Mouse (Mus musculus): ENCODE measurements around the gene Dync1h1.
A peak's percentile ranks its signal among the peaks of the same experiment; 100 is the strongest.
"Not testable (repeated sequence)": the region's sequence is repeated elsewhere in the genome, so short reads cannot be mapped to it uniquely, and the experiment has no call there.

Gene Dync1h1

GRCm38 (mm10) chr12:110608460-110609152 is 7.4 kb downstream of the Dync1h1 start:
- DNase-seq, result peak; percentile 56

- DNase-seq, result no peak
These were observed 7.9 kb downstream of the Dync1h1 start for GRCm38 (mm10) chr12:110609153-110609497.

- DNase-seq, result no peak
These were observed 9.5 kb downstream of the Dync1h1 start for GRCm38 (mm10) chr12:110610713-110611112.

GRCm38 (mm10) chr12:110630056-110630455 is 28.8 kb downstream of the Dync1h1 start:
- DNase-seq, result no peak

GRCm38 (mm10) chr12:110636293-110636692 is 35.0 kb downstream of the Dync1h1 start:
- DNase-seq, result no peak

DNA sequence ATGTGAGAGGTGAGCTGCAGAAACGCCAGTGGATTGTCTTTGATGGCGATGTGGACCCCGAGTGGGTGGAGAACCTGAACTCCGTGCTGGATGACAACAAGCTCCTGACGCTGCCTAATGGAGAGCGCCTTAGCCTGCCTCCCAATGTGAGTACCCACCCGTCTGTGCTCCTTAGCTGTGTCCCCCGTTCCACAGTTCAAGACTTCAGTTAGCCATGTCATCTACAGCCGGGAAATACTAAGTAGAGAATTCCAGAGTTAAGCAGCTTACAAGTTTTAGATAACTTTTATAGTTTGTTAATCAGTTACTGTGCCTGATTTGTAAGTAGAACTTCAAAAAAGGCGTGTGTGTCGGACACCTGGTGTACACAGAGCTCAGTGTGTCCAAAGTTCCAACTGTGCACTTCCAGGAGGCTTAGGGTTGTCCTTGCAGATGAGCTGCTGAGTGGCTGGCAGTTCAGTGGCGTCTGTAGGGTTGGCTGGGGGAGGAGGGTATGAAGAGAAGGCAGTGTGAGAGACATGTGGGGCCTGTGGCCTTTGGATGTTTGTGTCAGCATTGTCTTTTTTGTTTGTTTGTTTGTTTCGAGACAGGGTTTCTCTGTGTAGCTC is 36.4 kb downstream of the Dync1h1 start:
- DNase-seq, result no peak

DNA sequence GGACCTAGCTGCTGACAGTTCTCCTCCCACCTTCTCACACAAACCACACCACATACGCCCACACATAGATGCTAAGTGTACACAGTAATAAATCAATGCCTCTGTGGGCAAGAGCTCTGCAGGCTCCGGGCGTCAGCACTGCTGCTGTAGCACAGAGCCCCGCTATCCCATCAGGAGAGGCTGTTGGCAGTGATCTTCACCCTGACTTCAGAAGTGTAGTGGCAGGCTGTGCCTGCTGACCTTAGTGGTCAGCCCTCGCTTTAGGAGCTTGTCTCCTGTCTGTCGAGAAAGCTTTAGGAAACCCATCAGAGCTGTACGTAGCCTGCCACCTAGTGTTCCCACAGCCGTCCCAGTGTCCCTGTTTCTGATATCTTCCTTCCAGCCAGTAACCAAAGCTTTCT is 49.0 kb downstream of the Dync1h1 start:
- DNase-seq, result no peak

DNA sequence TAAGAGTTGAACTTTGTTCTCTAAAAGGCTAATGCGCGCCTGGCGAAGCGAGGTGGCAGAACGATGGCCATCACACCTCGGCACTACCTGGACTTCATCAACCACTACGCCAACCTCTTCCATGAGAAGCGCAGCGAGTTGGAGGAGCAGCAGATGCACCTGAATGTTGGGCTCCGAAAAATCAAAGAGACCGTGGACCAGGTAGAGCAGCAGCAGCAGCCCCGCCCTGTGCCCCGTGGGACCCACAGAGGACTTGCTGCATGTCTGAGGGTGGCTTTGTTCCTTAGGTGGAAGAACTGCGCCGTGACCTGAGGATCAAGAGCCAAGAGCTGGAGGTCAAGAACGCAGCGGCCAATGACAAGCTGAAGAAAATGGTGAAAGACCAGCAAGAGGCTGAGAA is 50.2 kb downstream of the Dync1h1 start:
- DNase-seq, result no peak

GRCm38 (mm10) chr12:110661746-110662145 is 60.5 kb downstream of the Dync1h1 start:
- peak; percentile 13 for DNase-seq

DNA sequence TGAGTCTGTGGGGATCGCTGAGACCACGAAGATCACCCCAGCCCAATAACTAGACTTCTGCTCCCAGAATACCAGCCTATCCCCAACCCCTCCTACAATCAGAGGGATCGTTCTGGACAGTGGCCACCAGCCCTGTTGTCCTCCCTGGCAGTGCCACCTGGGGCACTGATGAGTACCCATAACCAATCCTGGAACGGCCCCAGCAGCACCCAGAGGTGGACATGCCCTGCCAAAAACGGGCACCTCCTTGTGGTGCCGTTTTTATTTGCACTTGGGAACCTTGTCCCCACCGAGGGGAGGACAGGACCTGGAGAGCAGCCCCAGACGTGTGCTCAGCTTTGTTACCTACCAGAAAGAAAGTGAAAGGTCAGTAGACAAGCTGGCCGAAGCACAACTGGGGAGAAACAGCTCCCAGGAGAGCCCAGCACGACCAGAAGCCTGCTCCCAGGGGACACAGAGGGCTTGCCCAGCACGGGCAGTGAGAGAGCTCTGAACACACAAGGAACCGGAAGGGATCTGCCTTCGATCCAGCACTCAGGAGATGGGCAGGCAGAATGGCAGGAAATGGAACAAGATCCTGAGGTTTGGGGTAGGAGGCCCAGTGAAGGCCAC is 66.3 kb downstream of the Dync1h1 start:
- DNase-seq, result no peak

- no peak for DNase-seq
These were observed 73.0 kb downstream of the Dync1h1 start for GRCm38 (mm10) chr12:110674243-110674642.

GRCm38 (mm10) chr12:110681191-110681590 is 79.9 kb downstream of the Dync1h1 start:
- no peak for DNase-seq

- no peak for DNase-seq
These were observed 80.6 kb downstream of the Dync1h1 start for GRCm38 (mm10) chr12:110681878-110682277.

DNA sequence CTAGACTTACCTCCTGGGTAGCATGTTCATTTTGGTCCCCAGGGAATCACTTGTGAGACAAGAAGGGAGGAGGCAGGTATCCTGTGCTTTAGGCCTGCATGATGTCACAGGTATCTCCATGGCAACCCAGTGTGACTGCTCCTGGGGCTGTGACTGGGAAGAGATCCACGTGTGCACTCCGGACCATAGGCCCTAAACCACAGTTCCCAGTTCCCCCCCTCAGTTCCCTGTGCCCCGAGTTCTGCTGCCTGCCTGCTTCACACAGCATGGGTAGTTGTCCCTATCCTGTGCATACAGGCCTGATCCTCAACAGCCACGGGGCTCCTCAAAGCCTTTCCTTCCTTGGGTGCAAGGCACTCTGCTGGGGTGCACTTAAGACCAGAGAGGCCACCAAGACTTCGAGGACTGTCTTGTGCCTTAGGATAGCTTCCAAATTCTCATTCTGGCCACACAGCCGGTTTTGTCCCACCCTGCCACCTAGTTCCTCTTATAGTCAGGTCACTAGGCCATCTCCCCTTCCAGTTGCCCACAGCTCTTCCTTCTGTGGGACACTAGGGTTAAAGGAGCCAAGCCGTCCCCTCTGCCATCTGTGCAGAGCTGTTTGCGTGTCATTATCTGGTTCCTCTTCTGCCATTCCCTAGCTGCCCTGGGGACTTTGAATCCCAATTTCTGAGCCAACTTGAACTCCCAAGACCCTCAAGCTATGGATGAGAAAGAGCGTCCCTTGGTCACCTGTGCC is 81.5 kb downstream of the Dync1h1 start, which contains the start of gene 1700001K19Rik:
Gene 1700001K19Rik (minus strand): TSS at position 59 of the 739 bp plus-strand sequence.
- DNase-seq, result no peak

DNA sequence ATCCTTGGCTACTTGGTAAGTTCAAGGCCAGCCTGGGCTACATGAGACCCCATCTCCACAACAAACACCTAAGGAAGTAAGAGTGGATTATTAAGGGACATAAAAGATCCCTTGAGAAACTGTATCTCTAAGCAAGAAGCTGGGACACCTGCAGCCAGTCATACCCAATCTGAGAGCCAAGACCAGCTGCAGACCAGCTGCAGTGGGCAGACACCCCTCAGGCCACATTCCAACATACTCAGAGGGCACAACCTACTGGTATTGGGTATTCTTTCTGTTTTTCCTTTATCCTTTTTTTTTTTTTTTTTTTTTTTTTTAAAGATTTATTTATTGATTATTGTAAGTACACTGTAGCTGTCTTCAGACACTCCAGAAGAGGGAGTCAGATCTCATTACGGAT is 82.3 kb downstream of the Dync1h1 start:
- DNase-seq, result no peak

GRCm38 (mm10) chr12:110687894-110688734 is 86.9 kb downstream of the Dync1h1 start:
- no peak for DNase-seq

- DNase-seq, result not testable (repeated sequence)
These were observed 87.7 kb downstream of the Dync1h1 start for GRCm38 (mm10) chr12:110688921-110689320.

DNA sequence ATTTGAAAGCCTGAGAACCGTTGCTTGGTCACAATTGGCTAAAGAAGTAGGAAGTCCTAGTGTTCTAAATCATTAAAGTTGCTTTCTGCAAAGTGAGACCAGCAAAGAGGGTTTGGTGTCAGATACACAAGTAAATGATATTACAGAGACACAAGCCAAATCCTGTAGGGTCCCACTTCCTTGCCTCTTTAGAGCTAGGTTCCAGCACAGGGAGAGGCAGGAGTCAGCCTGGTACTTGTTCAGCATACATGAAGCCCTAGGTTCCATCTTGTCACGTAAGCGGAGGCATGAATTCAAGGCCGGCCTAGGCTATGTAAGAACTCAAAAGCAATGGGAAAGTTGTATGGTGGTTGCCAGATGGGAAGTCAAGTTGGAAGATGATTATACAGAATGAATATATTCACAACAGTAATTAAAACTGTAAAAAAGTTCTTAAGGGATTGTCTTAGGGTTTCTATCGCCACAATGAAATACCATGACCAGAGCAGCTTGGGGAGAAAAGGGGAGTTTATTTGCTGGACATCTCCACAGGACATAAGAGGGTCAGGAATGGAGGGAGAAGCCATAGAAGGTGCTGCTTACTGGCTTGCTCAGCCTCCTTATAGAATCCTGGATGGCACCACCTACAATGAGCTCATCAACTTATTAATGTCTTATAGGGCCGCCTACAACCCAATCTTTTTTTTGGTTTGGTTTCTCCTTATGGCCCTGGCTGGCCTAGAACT is 88.8 kb downstream of the Dync1h1 start:
- DNase-seq, result no peak

DNA sequence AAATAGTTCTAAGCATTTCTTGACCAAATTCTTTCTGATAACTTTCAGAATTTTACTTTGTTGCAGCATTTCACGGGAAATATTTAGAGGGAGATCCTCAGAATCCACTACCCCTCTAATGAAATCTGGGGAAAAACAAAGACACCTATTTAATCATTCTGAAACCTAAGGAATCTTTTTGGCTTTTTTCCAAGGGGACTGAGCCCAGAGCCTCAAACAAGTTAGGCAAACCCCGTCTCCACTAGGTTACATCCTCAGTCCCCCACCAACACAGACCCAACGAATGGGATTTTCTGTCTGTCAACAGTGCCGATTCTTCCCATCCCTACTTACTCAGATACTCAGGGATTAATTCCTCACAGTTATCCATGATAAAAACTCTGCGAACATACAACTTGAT is 92.1 kb downstream of the Dync1h1 start:
- not testable (repeated sequence) for DNase-seq

- DNase-seq, result peak; percentile 69
These were observed 94.5 kb downstream of the Dync1h1 start for GRCm38 (mm10) chr12:110695676-110696171.

DNA sequence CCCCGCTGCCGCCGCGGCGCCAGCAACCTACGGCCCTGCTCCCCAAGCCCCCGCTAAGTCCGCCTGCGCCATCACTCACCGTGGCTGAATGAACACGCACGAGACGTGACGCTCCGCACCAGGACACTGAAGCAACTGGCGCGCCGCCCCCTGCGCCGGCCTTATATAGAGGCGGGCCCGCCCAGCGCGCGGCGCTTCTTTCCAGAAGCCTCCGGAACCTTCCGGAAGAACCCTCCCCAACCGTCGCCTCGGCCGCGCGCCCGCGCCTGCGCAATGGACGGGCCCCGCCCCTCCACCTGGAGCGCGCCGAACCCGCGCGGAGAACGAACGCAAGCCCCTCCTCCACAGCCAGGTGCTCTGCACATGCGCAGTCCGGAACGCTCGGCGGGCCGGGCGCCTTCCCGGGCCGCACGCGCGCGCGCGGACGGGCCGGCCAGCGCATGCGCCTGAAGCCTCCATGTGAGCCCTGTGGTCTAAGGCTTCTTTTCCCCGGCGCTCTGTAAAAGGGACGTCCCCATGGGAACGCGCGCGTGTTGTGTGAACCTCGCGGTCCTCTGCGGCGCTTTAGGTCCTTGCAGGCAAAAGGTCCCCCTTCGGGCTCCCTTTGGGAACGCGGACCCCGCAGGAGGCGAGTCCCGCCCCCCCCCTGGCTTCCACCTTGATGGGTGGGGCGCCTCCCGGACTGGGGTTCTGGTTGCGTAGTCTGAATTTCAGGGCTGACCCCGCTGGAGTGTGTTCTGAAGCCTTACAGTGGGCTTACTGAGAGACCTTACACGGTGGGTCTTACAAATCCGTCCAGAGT is 95.1 kb downstream of the Dync1h1 start:
- DNase-seq, result peak; percentile 98
